Mouse (Mus musculus) hindbrain, embryonic 13.5 days (tissue): ENCODE measurements around the gene Gpa33. TPM values are rescaled to one million over a fixed set of nuclear protein-coding genes. Genes with fewer than 3 reads are reported as not detected.

Experiments
- ATAC-seq: fragments of 200-750 bp; cut with Nextera tagmentation; 2 replicates; pipeline ENCODE4 v1.8.0; 2017; ENCODE audit warnings: moderate TSS enrichment; ENCODE audit not compliant: low FRiP score
- H3K27ac ChIP-seq: fragments of 300-500 bp; sonication (generic); 2 replicates; pipeline ENCODE4 v1.5.1; 2015; ENCODE audit warnings: inconsistent platforms, mild to moderate bottlenecking, moderate library complexity
- H3K27me3 ChIP-seq: fragments of 300-500 bp; sonication (generic); 2 replicates; pipeline ENCODE4 v1.6.1; 2015; ENCODE audit warnings: mild to moderate bottlenecking, inconsistent platforms
- H3K36me3 ChIP-seq: fragments of 300-500 bp; sonication (generic); 2 replicates; pipeline ENCODE4 v1.6.1; 2015; ENCODE audit warnings: mild to moderate bottlenecking, inconsistent platforms
- H3K4me1 ChIP-seq: fragments of 300-500 bp; sonication (generic); replicated peaks from 2 replicates; pipeline ENCODE4 v1.6.1; 2015; ENCODE audit warnings: inconsistent platforms
- H3K4me2 ChIP-seq: fragments of 300-500 bp; sonication (generic); 2 replicates; pipeline ENCODE4 v1.6.1; 2015; ENCODE audit warnings: inconsistent platforms, mild to moderate bottlenecking, moderate library complexity
- H3K4me3 ChIP-seq: fragments of 300-500 bp; sonication (generic); 2 replicates; pipeline ENCODE4 v1.5.1; 2015; ENCODE audit warnings: mild to moderate bottlenecking, inconsistent platforms
- H3K9ac ChIP-seq: fragments of 300-500 bp; sonication (generic); 2 replicates; pipeline ENCODE4 v1.6.1; 2015; ENCODE audit warnings: mild to moderate bottlenecking, inconsistent platforms
- H3K9me3 ChIP-seq: fragments of 300-500 bp; sonication (generic); 2 replicates; pipeline ENCODE4 v1.6.1; 2016; ENCODE audit warnings: inconsistent platforms
- WGBS: fragments of 180-500 bp; shearing (Covaris S2); methylation state at CpG from one replicate; pipeline ENCODE4 v1.1.7; 2015; 5-methylcytosine and 5-hydroxymethylcytosine counted together
- polyA plus RNA-seq: library from polyadenylated mRNA; unstranded; fragments of >200 nt; fragmentation: Nextera tagmentation; extraction: Ambion mirVana; gene quantifications from 2 replicates; pipeline ENCODE4 v1.2.1, GENCODE M21; 2015

Gene Gpa33
- 0.14 TPM in 1 of 2 replicates, not detected in the other for polyA plus RNA-seq

GRCm38 (mm10) chr1:166130224-166130860 lies at the start of gene Gpa33:
Gene Gpa33, plus strand, starts transcription at chr1:166130238.
- Histone ChIP-seq H3K4me3 (no peak within 1 kb of the TSS), H3K4me2 (no peak within 1 kb of the TSS), H3K36me3 (no peaks in the 10 kb centered on the region), H3K4me1 (peaks cover 12% of the 10 kb centered on the region; the same call in 1 of the 2 replicates), H3K9ac (no peak within 1 kb of the TSS), H3K27me3 (0 out of 2 replicates have a peak, but pooled peaks cover under 1% of the 10 kb centered on the region), H3K27ac (no peak within 1 kb of the TSS), H3K9me3 (no peaks in the 10 kb centered on the region)
- 89% methylated on average over 5 of the region's 5 CpGs for WGBS
- no peak for ATAC-seq

- no peak overlapping the region for H3K4me2 ChIP-seq
- no peaks in the 10 kb centered on the region for H3K27me3 ChIP-seq
- peaks cover 15% of the 10 kb centered on the region for H3K4me1 ChIP-seq
- H3K27ac ChIP-seq = peak overlapping the region; percentile 67
- 45% methylated on average over 19 of the region's 19 CpGs for WGBS
- no peaks in the 10 kb centered on the region for H3K9me3 ChIP-seq
- H3K9ac ChIP-seq = peak overlapping the region; percentile 24; the same call in 1 of the 2 replicates
- no peak for ATAC-seq
- H3K36me3 ChIP-seq = no peaks in the 10 kb centered on the region
- H3K4me3 ChIP-seq = no peak overlapping the region
Measured at GRCm38 (mm10) chr1:166088446-166089170, 41.4 kb upstream of the Gpa33 start.

- WGBS = 70% methylated on average over 3 of the region's 3 CpGs
- no peaks in the 10 kb centered on the region for H3K36me3 ChIP-seq
- no peaks in the 10 kb centered on the region for H3K27me3 ChIP-seq
Measured at GRCm38 (mm10) chr1:166089337-166089736, 40.7 kb upstream of the Gpa33 start.

GRCm38 (mm10) chr1:166089739-166090138 lies 40.3 kb upstream of the Gpa33 start:
- Histone ChIP-seq H3K27me3 (no peaks in the 10 kb centered on the region), H3K9ac (no peak overlapping the region), H3K4me3 (no peak overlapping the region), H3K36me3 (no peaks in the 10 kb centered on the region), H3K9me3 (no peaks in the 10 kb centered on the region), H3K27ac (no peak overlapping the region; the same call in 1 of the 2 replicates), H3K4me2 (no peak overlapping the region), H3K4me1 (peaks cover 15% of the 10 kb centered on the region)
- 0 out of 2 replicates have a peak, but pooled peaks have one; percentile 21 for ATAC-seq
- WGBS = 51% methylated on average over 4 of the region's 4 CpGs

More at GRCm38 (mm10) chr1:166089337-166089736, 40.7 kb upstream of the Gpa33 start:
- no peaks in the 10 kb centered on the region for H3K9me3 ChIP-seq
- no peak overlapping the region for H3K4me3 ChIP-seq
- peak overlapping the region; percentile 67; the same call in 1 of the 2 replicates for H3K27ac ChIP-seq
- peaks cover 15% of the 10 kb centered on the region for H3K4me1 ChIP-seq
- H3K9ac ChIP-seq = no peak overlapping the region
- no peak for ATAC-seq
- H3K4me2 ChIP-seq = no peak overlapping the region

GRCm38 (mm10) chr1:166090306-166090705 lies 39.7 kb upstream of the Gpa33 start:
- peaks cover 15% of the 10 kb centered on the region for H3K4me1 ChIP-seq
- 94% methylated on average over 2 of the region's 2 CpGs for WGBS
- no peak overlapping the region for H3K27ac ChIP-seq
- ATAC-seq = no peak
- H3K4me3 ChIP-seq = no peak overlapping the region
- no peak overlapping the region for H3K9ac ChIP-seq
- no peaks in the 10 kb centered on the region for H3K36me3 ChIP-seq
- H3K9me3 ChIP-seq = no peaks in the 10 kb centered on the region
- H3K4me2 ChIP-seq = no peak overlapping the region
- no peaks in the 10 kb centered on the region for H3K27me3 ChIP-seq

GRCm38 (mm10) chr1:166094462-166094861 lies 35.6 kb upstream of the Gpa33 start:
- 92% methylated on average over 3 of the region's 3 CpGs for WGBS
- H3K4me1 ChIP-seq = 0 out of 2 replicates have a peak, but pooled peaks cover 4% of the 10 kb centered on the region
- H3K4me2 ChIP-seq = no peak overlapping the region
- H3K27ac ChIP-seq = no peak overlapping the region
- no peak overlapping the region for H3K9ac ChIP-seq
- no peak overlapping the region for H3K4me3 ChIP-seq
- ATAC-seq = no peak
- no peaks in the 10 kb centered on the region for H3K27me3 ChIP-seq
- no peaks in the 10 kb centered on the region for H3K36me3 ChIP-seq
- peaks cover 4% of the 10 kb centered on the region; the same call in 1 of the 2 replicates for H3K9me3 ChIP-seq

- H3K36me3 ChIP-seq = no peaks in the 10 kb centered on the region
- no peak for ATAC-seq
- 97% methylated on average over 2 of the region's 2 CpGs for WGBS
- no peak overlapping the region for H3K9ac ChIP-seq
- no peak overlapping the region for H3K4me3 ChIP-seq
- no peak overlapping the region for H3K27ac ChIP-seq
- no peak overlapping the region for H3K4me2 ChIP-seq
- H3K9me3 ChIP-seq = peaks cover 4% of the 10 kb centered on the region; the same call in 1 of the 2 replicates
- H3K4me1 ChIP-seq = peaks cover 3% of the 10 kb centered on the region; the same call in 1 of the 2 replicates
- H3K27me3 ChIP-seq = no peaks in the 10 kb centered on the region
Measured at GRCm38 (mm10) chr1:166098120-166098519, 31.9 kb upstream of the Gpa33 start.

GRCm38 (mm10) chr1:166102920-166103608 lies 27.0 kb upstream of the Gpa33 start:
- Histone ChIP-seq H3K9me3 (peaks cover 4% of the 10 kb centered on the region; the same call in 1 of the 2 replicates), H3K9ac (no peak overlapping the region), H3K4me3 (no peak overlapping the region), H3K27ac (0 out of 2 replicates have a peak overlapping the region, but pooled peaks have one; percentile 0), H3K27me3 (no peaks in the 10 kb centered on the region), H3K4me1 (peaks cover 9% of the 10 kb centered on the region; the same call in 1 of the 2 replicates), H3K36me3 (no peaks in the 10 kb centered on the region), H3K4me2 (no peak overlapping the region)
- WGBS = 58% methylated on average over 11 of the region's 11 CpGs
- ATAC-seq = no peak

- Histone ChIP-seq H3K4me1 (peaks cover 9% of the 10 kb centered on the region; the same call in 1 of the 2 replicates), H3K4me2 (no peak overlapping the region), H3K27ac (no peak overlapping the region), H3K36me3 (no peaks in the 10 kb centered on the region), H3K9me3 (no peaks in the 10 kb centered on the region), H3K27me3 (no peaks in the 10 kb centered on the region), H3K4me3 (no peak overlapping the region), H3K9ac (no peak overlapping the region)
- no peak for ATAC-seq
- WGBS = 96% methylated on average over 3 of the region's 3 CpGs
Measured at GRCm38 (mm10) chr1:166104858-166105257, 25.2 kb upstream of the Gpa33 start.

GRCm38 (mm10) chr1:166105464-166105863 lies 24.6 kb upstream of the Gpa33 start:
- no peaks in the 10 kb centered on the region for H3K9me3 ChIP-seq
- peaks cover 9% of the 10 kb centered on the region; the same call in 1 of the 2 replicates for H3K4me1 ChIP-seq
- ATAC-seq = no peak
- no peak overlapping the region for H3K27ac ChIP-seq
- H3K36me3 ChIP-seq = no peaks in the 10 kb centered on the region
- no peaks in the 10 kb centered on the region for H3K27me3 ChIP-seq
- no peak overlapping the region for H3K4me3 ChIP-seq
- no peak overlapping the region for H3K4me2 ChIP-seq
- WGBS = 80% methylated on average over 6 of the region's 6 CpGs
- no peak overlapping the region for H3K9ac ChIP-seq

GRCm38 (mm10) chr1:166114986-166115385 lies 15.1 kb upstream of the Gpa33 start:
- no peaks in the 10 kb centered on the region for H3K36me3 ChIP-seq
- no peaks in the 10 kb centered on the region for H3K9me3 ChIP-seq
- no peak overlapping the region for H3K9ac ChIP-seq
- ATAC-seq = no peak
- no peaks in the 10 kb centered on the region for H3K27me3 ChIP-seq
- 94% methylated on average over 3 of the region's 3 CpGs for WGBS
- no peak overlapping the region for H3K4me2 ChIP-seq
- no peak overlapping the region for H3K27ac ChIP-seq
- H3K4me1 ChIP-seq = peaks cover 11% of the 10 kb centered on the region; the same call in 1 of the 2 replicates
- no peak overlapping the region for H3K4me3 ChIP-seq

GRCm38 (mm10) chr1:166115719-166116118 lies 14.3 kb upstream of the Gpa33 start:
- Histone ChIP-seq H3K4me1 (peaks cover 11% of the 10 kb centered on the region; the same call in 1 of the 2 replicates), H3K4me3 (no peak overlapping the region), H3K27ac (no peak overlapping the region), H3K36me3 (no peaks in the 10 kb centered on the region), H3K4me2 (no peak overlapping the region), H3K9me3 (no peaks in the 10 kb centered on the region), H3K9ac (no peak overlapping the region), H3K27me3 (no peaks in the 10 kb centered on the region)
- no peak for ATAC-seq
- 90% methylated on average over 4 of the region's 4 CpGs for WGBS
